Mouse (Mus musculus): Measurements from ENCODE around the gene BC147527.
"Not testable (repeated sequence)": the region's sequence is repeated elsewhere in the genome, so short reads cannot be mapped to it uniquely, and the experiment has no call there.

The BC147527 gene

GRCm38 (mm10) chr13:120299991-120300442 is at the start of gene BC147527:
Gene BC147527 (plus strand): TSS chr13:120300392.
- DNase-seq (ENCODE audit: low read depth, low spot score): no peak

GRCm38 (mm10) chr13:120251208-120251924 is 48.8 kb upstream of the BC147527 start:
- DNase-seq (ENCODE audit: low read depth, low spot score): not testable (repeated sequence)

GRCm38 (mm10) chr13:120258817-120259658 is 41.2 kb upstream of the BC147527 start:
- not testable (repeated sequence) for DNase-seq (ENCODE audit: low read depth, low spot score)

GRCm38 (mm10) chr13:120259718-120260117 is 40.5 kb upstream of the BC147527 start:
- not testable (repeated sequence) for DNase-seq (ENCODE audit: low read depth, low spot score)

- not testable (repeated sequence) for DNase-seq (ENCODE audit: low read depth, low spot score)
Observed at GRCm38 (mm10) chr13:120262870-120263269, 37.3 kb upstream of the BC147527 start, which contains the start of gene AF067061. Gene AF067061 (plus strand): TSS chr13:120263114.

GRCm38 (mm10) chr13:120277837-120278236 is 22.4 kb upstream of the BC147527 start:
- not testable (repeated sequence) for DNase-seq (ENCODE audit: low read depth, low spot score)

GRCm38 (mm10) chr13:120278784-120279183 is 21.4 kb upstream of the BC147527 start:
- no peak for DNase-seq (ENCODE audit: low read depth, low spot score)

- DNase-seq (ENCODE audit: low read depth, low spot score): no peak
Observed at GRCm38 (mm10) chr13:120299324-120299894, 783 bp upstream of the BC147527 start.

GRCm38 (mm10) chr13:120300853-120301252 is 661 bp downstream of the BC147527 start:
- no peak for DNase-seq (ENCODE audit: low read depth, low spot score)

GRCm38 (mm10) chr13:120310749-120311148 is 10.6 kb downstream of the BC147527 start:
- DNase-seq (ENCODE audit: low read depth, low spot score): no peak

- no peak for DNase-seq (ENCODE audit: low read depth, low spot score)
Observed at GRCm38 (mm10) chr13:120313584-120313983, 13.4 kb downstream of the BC147527 start.

- not testable (repeated sequence) for DNase-seq (ENCODE audit: low read depth, low spot score)
Observed at GRCm38 (mm10) chr13:120316578-120316977, 16.4 kb downstream of the BC147527 start, which contains the start of gene Tcstv3. Gene Tcstv3 (plus strand): TSS chr13:120316878.

GRCm38 (mm10) chr13:120320183-120320582 is 20.0 kb downstream of the BC147527 start:
- DNase-seq (ENCODE audit: low read depth, low spot score): no peak

GRCm38 (mm10) chr13:120320721-120321120 is 20.5 kb downstream of the BC147527 start:
- DNase-seq (ENCODE audit: low read depth, low spot score): no peak

All from retina, postnatal 7 days (tissue).